Mouse (Mus musculus) intestine, embryonic 15.5 days (tissue): ENCODE data around the gene Mtfr1l. TPM values are rescaled to one million over a fixed set of nuclear protein-coding genes. Genes with fewer than 3 reads are reported as not detected.

Experiments
- ATAC-seq: fragments of 200-750 bp; cut with Nextera tagmentation; 2 replicates; pipeline ENCODE4 v1.8.0; 2017; ENCODE audit warnings: moderate TSS enrichment, moderate library complexity
- H3K27ac ChIP-seq: fragments of 300-500 bp; sonication (generic); 2 replicates; pipeline ENCODE4 v1.5.1; 2015; ENCODE audit warnings: mild to moderate bottlenecking, inconsistent platforms
- H3K27me3 ChIP-seq: fragments of 300-500 bp; sonication (generic); replicated peaks from 2 replicates; pipeline ENCODE4 v1.6.1; 2015; ENCODE audit warnings: inconsistent platforms
- H3K36me3 ChIP-seq: fragments of 300-500 bp; sonication (generic); 2 replicates; pipeline ENCODE4 v1.6.1; 2015; ENCODE audit warnings: inconsistent platforms
- H3K4me1 ChIP-seq: fragments of 300-500 bp; sonication (generic); replicated peaks from 2 replicates; pipeline ENCODE4 v1.6.1; 2015; ENCODE audit warnings: inconsistent platforms
- H3K4me2 ChIP-seq: fragments of 300-500 bp; sonication (generic); replicated peaks from 2 replicates; pipeline ENCODE4 v1.6.1; 2015; ENCODE audit warnings: mild to moderate bottlenecking, inconsistent platforms
- H3K4me3 ChIP-seq: fragments of 300-500 bp; sonication (generic); replicated peaks from 2 replicates; pipeline ENCODE4 v1.5.1; 2015; ENCODE audit warnings: inconsistent platforms
- H3K9ac ChIP-seq: fragments of 300-500 bp; sonication (generic); 2 replicates; pipeline ENCODE4 v1.6.1; 2015; ENCODE audit warnings: inconsistent platforms
- H3K9me3 ChIP-seq: fragments of 300-500 bp; sonication (generic); 2 replicates; pipeline ENCODE4 v1.6.1; 2016; ENCODE audit warnings: inconsistent platforms
- WGBS: fragments of 180-500 bp; shearing (Covaris S2); methylation state at CpG from one replicate; pipeline ENCODE4 v1.1.7; 2015; 5-methylcytosine and 5-hydroxymethylcytosine counted together
- polyA plus RNA-seq: library from polyadenylated mRNA; unstranded; fragments of >200 nt; fragmentation: Nextera tagmentation; extraction: Ambion mirVana; gene quantifications from 2 replicates; pipeline ENCODE4 v1.2.1, GENCODE M21; 2015

The Mtfr1l gene
- polyA plus RNA-seq, 1 experiment from 2014 or later: 96.4 TPM

GRCm38 (mm10) chr4:134569831-134570230, 34.6 kb upstream of the Mtfr1l start:
- WGBS: 76% methylated on average over 8 of the region's 8 CpGs

GRCm38 (mm10) chr4:134569205-134569604, 34.0 kb upstream of the Mtfr1l start:
- 80% methylated on average over 6 of the region's 6 CpGs for WGBS
- Histone ChIP-seq H3K4me3 (no peak overlapping the region), H3K27me3 (no peaks in the 10 kb centered on the region), H3K27ac (no peak overlapping the region), H3K36me3 (no peaks in the 10 kb centered on the region), H3K9ac (no peak overlapping the region), H3K9me3 (no peaks in the 10 kb centered on the region), H3K4me1 (no peaks in the 10 kb centered on the region; the same call in 1 of the 2 replicates), H3K4me2 (no peak overlapping the region)
- no peak for ATAC-seq

More at GRCm38 (mm10) chr4:134569831-134570230, 34.6 kb upstream of the Mtfr1l start:
- Histone ChIP-seq H3K4me1 (no peaks in the 10 kb centered on the region; the same call in 1 of the 2 replicates), H3K27me3 (no peaks in the 10 kb centered on the region), H3K9me3 (no peaks in the 10 kb centered on the region), H3K27ac (no peak overlapping the region), H3K36me3 (no peaks in the 10 kb centered on the region), H3K4me2 (no peak overlapping the region), H3K9ac (no peak overlapping the region), H3K4me3 (no peak overlapping the region)
- ATAC-seq: no peak

- no peaks in the 10 kb centered on the region for H3K27me3 ChIP-seq
- no peaks in the 10 kb centered on the region for H3K9me3 ChIP-seq
- 0 out of 2 replicates have a peak overlapping the region, but pooled peaks have one; percentile 11 for H3K4me2 ChIP-seq
- no peaks in the 10 kb centered on the region; the same call in 1 of the 2 replicates for H3K4me1 ChIP-seq
- no peaks in the 10 kb centered on the region for H3K36me3 ChIP-seq
- no peak overlapping the region for H3K27ac ChIP-seq
- peak; percentile 41; the same call in 1 of the 2 replicates for ATAC-seq
- no peak overlapping the region for H3K9ac ChIP-seq
- WGBS: 32% methylated on average over 19 of the region's 19 CpGs
- no peak overlapping the region for H3K4me3 ChIP-seq
These were observed 32.4 kb upstream of the Mtfr1l start for GRCm38 (mm10) chr4:134567377-134568226.

- no peak for ATAC-seq
- no peak overlapping the region for H3K4me2 ChIP-seq
- no peak overlapping the region for H3K9ac ChIP-seq
- no peak overlapping the region for H3K4me3 ChIP-seq
- no peaks in the 10 kb centered on the region for H3K9me3 ChIP-seq
- no peaks in the 10 kb centered on the region for H3K36me3 ChIP-seq
- no peaks in the 10 kb centered on the region; the same call in 1 of the 2 replicates for H3K4me1 ChIP-seq
- H3K27ac ChIP-seq: no peak overlapping the region
- WGBS: 82% methylated on average over 6 of the region's 6 CpGs
- no peaks in the 10 kb centered on the region for H3K27me3 ChIP-seq
These were observed 28.9 kb upstream of the Mtfr1l start for GRCm38 (mm10) chr4:134564093-134564492.

GRCm38 (mm10) chr4:134563624-134564023, 28.4 kb upstream of the Mtfr1l start:
- ATAC-seq: no peak
- Histone ChIP-seq H3K36me3 (no peaks in the 10 kb centered on the region), H3K9ac (no peak overlapping the region), H3K4me3 (no peak overlapping the region), H3K4me2 (no peak overlapping the region), H3K9me3 (no peaks in the 10 kb centered on the region), H3K4me1 (no peaks in the 10 kb centered on the region; the same call in 1 of the 2 replicates), H3K27me3 (no peaks in the 10 kb centered on the region), H3K27ac (no peak overlapping the region)
- WGBS: 83% methylated on average over 16 of the region's 16 CpGs

- Histone ChIP-seq H3K27ac (no peak overlapping the region), H3K36me3 (no peaks in the 10 kb centered on the region), H3K9me3 (no peaks in the 10 kb centered on the region), H3K4me3 (no peak overlapping the region), H3K27me3 (no peaks in the 10 kb centered on the region), H3K4me1 (peaks cover 6% of the 10 kb centered on the region; the same call in 1 of the 2 replicates), H3K9ac (no peak overlapping the region), H3K4me2 (no peak overlapping the region)
- WGBS: 89% methylated on average over 2 of the region's 2 CpGs
- no peak for ATAC-seq
These were observed 26.8 kb upstream of the Mtfr1l start for GRCm38 (mm10) chr4:134562014-134562413.

- no peaks in the 10 kb centered on the region for H3K27me3 ChIP-seq
- no peaks in the 10 kb centered on the region for H3K9me3 ChIP-seq
- H3K27ac ChIP-seq: no peak overlapping the region
- WGBS: 89% methylated on average over 8 of the region's 8 CpGs
- H3K4me3 ChIP-seq: no peak overlapping the region
- no peaks in the 10 kb centered on the region for H3K36me3 ChIP-seq
- no peak overlapping the region for H3K4me2 ChIP-seq
- ATAC-seq: no peak
- H3K9ac ChIP-seq: no peak overlapping the region
- peaks cover 6% of the 10 kb centered on the region; the same call in 1 of the 2 replicates for H3K4me1 ChIP-seq
These were observed 25.5 kb upstream of the Mtfr1l start for GRCm38 (mm10) chr4:134560699-134561098.

- 77% methylated on average over 7 of the region's 7 CpGs for WGBS
- H3K4me2 ChIP-seq: no peak overlapping the region
- H3K27me3 ChIP-seq: no peaks in the 10 kb centered on the region
- no peak overlapping the region for H3K27ac ChIP-seq
- no peaks in the 10 kb centered on the region for H3K9me3 ChIP-seq
- no peak overlapping the region for H3K4me3 ChIP-seq
- H3K36me3 ChIP-seq: no peaks in the 10 kb centered on the region
- H3K4me1 ChIP-seq: peaks cover 6% of the 10 kb centered on the region; the same call in 1 of the 2 replicates
- H3K9ac ChIP-seq: no peak overlapping the region
- no peak for ATAC-seq
These were observed 24.0 kb upstream of the Mtfr1l start for GRCm38 (mm10) chr4:134559154-134559553.

- H3K27ac ChIP-seq: no peak overlapping the region
- H3K36me3 ChIP-seq: no peaks in the 10 kb centered on the region
- H3K9ac ChIP-seq: no peak overlapping the region
- peaks cover 6% of the 10 kb centered on the region; the same call in 1 of the 2 replicates for H3K4me1 ChIP-seq
- H3K4me2 ChIP-seq: no peak overlapping the region
- H3K4me3 ChIP-seq: no peak overlapping the region
- no peaks in the 10 kb centered on the region for H3K9me3 ChIP-seq
- H3K27me3 ChIP-seq: no peaks in the 10 kb centered on the region
- WGBS: 58% methylated on average over 9 of the region's 9 CpGs
- ATAC-seq: no peak
These were observed 23.5 kb upstream of the Mtfr1l start for GRCm38 (mm10) chr4:134558570-134559113.

GRCm38 (mm10) chr4:134557626-134558249, 22.6 kb upstream of the Mtfr1l start:
- H3K4me1 ChIP-seq: peaks cover 6% of the 10 kb centered on the region; the same call in 1 of the 2 replicates
- no peak overlapping the region for H3K4me3 ChIP-seq
- no peaks in the 10 kb centered on the region for H3K36me3 ChIP-seq
- H3K27ac ChIP-seq: no peak overlapping the region
- no peaks in the 10 kb centered on the region for H3K9me3 ChIP-seq
- no peak for ATAC-seq
- no peak overlapping the region for H3K9ac ChIP-seq
- H3K4me2 ChIP-seq: no peak overlapping the region
- WGBS: 18% methylated on average over 16 of the region's 16 CpGs
- H3K27me3 ChIP-seq: no peaks in the 10 kb centered on the region

- H3K27ac ChIP-seq: no peak overlapping the region
- 73% methylated on average over 8 of the region's 8 CpGs for WGBS
- H3K4me1 ChIP-seq: peaks cover 14% of the 10 kb centered on the region; the same call in 1 of the 2 replicates
- H3K4me2 ChIP-seq: no peak overlapping the region
- no peaks in the 10 kb centered on the region for H3K36me3 ChIP-seq
- H3K9me3 ChIP-seq: no peaks in the 10 kb centered on the region
- H3K4me3 ChIP-seq: no peak overlapping the region
- no peak for ATAC-seq
- no peaks in the 10 kb centered on the region for H3K27me3 ChIP-seq
- no peak overlapping the region for H3K9ac ChIP-seq
These were observed 20.9 kb upstream of the Mtfr1l start for GRCm38 (mm10) chr4:134555956-134556580.

GRCm38 (mm10) chr4:134553631-134554030, 18.4 kb upstream of the Mtfr1l start:
- peaks cover 16% of the 10 kb centered on the region; the same call in 1 of the 2 replicates for H3K4me1 ChIP-seq
- WGBS: 82% methylated on average over 1 of the region's 1 CpGs

More at GRCm38 (mm10) chr4:134553631-134554030, 18.4 kb upstream of the Mtfr1l start:
- Histone ChIP-seq H3K4me3 (no peak overlapping the region), H3K9ac (no peak overlapping the region), H3K9me3 (no peaks in the 10 kb centered on the region), H3K4me2 (no peak overlapping the region), H3K27ac (no peak overlapping the region), H3K27me3 (no peaks in the 10 kb centered on the region), H3K36me3 (peaks cover 13% of the 10 kb centered on the region)
- ATAC-seq: no peak
